Mouse (Mus musculus) MEL (cell line): Measurements from ENCODE around the gene Cd82. TPM values are rescaled to one million over a fixed set of nuclear protein-coding genes. Genes with fewer than 3 reads are reported as not detected.

Experiments used
- DNase-seq: peaks from one replicate; pipeline ENCODE4 v3.0.0; 2011; ENCODE audit warnings: low read depth, low spot score
- H3K27ac ChIP-seq: 2 replicates; pipeline ENCODE4 v1.5.1; 2012; ENCODE audit warnings: low read depth, mild to moderate bottlenecking, control low read depth, low read length, moderate library complexity; ENCODE audit not compliant: control insufficient read depth
- H3K27me3 ChIP-seq, 2 experiments: fragments of 150-350 bp in 1 of 2; sonication (generic) in 1 of 2; 2 replicates each; pipeline ENCODE4 v1.6.1; 2012; ENCODE audit warnings: low read length in 2 of 2, mild to moderate bottlenecking in 2 of 2, improper control_type of control experiment in 1 of 2, moderate library complexity in 1 of 2; ENCODE audit not compliant: insufficient read depth in 2 of 2, control insufficient read depth in 1 of 2
- H3K36me3 ChIP-seq, 2 experiments: 2 replicates each; pipeline ENCODE4 v1.6.1; 2012 to 2014; ENCODE audit warnings: low read length in 2 of 2, improper control_type of control experiment in 1 of 2, inconsistent platforms in 1 of 2, mild to moderate bottlenecking in 1 of 2; ENCODE audit not compliant: insufficient read depth in 2 of 2, control insufficient read depth in 1 of 2
- H3K4me1 ChIP-seq, 2 experiments: fragments of 150-350 bp in 1 of 2; sonication (generic) in 1 of 2; 2 replicates each; pipeline ENCODE4 v1.6.1; 2012; ENCODE audit warnings: low read length in 2 of 2, improper control_type of control experiment in 1 of 2, mild to moderate bottlenecking in 1 of 2; ENCODE audit not compliant: insufficient read depth in 2 of 2, control insufficient read depth in 1 of 2
- H3K4me3 ChIP-seq, 2 experiments: fragments of 150-350 bp in 1 of 2; sonication (generic) in 1 of 2; 2 replicates each; pipeline ENCODE4 v1.5.1; 2012; ENCODE audit warnings: low read depth in 2 of 2, low read length in 2 of 2, mild to moderate bottlenecking in 2 of 2, moderate library complexity in 2 of 2, control low read depth in 1 of 2, improper control_type of control experiment in 1 of 2; ENCODE audit not compliant: control insufficient read depth in 1 of 2, insufficient read depth in 1 of 2
- H3K79me2 ChIP-seq: 2 replicates; pipeline ENCODE4 v1.6.1; 2012; ENCODE audit warnings: mild to moderate bottlenecking, low read length, moderate library complexity; ENCODE audit not compliant: control insufficient read depth, poor library complexity, insufficient read depth
- H3K9ac ChIP-seq: 2 replicates; pipeline ENCODE4 v1.6.1; 2012; ENCODE audit warnings: low read depth, mild to moderate bottlenecking, control low read depth, low read length, moderate library complexity; ENCODE audit not compliant: control insufficient read depth, poor library complexity, severe bottlenecking
- H3K9me3 ChIP-seq: fragments of 150-350 bp; sonication (generic); replicated peaks from 2 replicates; pipeline ENCODE4 v1.6.1; 2012; ENCODE audit warnings: mild to moderate bottlenecking, low read length, improper control_type of control experiment, moderate library complexity; ENCODE audit not compliant: insufficient read depth
- BHLHE40 ChIP-seq: IDR thresholded peaks from 2 replicates; pipeline ENCODE4 v1.6.1; 2012; ENCODE audit warnings: low read depth, mild to moderate bottlenecking, inconsistent platforms, low read length, improper control_type of control experiment, borderline replicate concordance
- CHD1 ChIP-seq: IDR thresholded peaks from 2 replicates; pipeline ENCODE4 v1.6.1; 2012; ENCODE audit warnings: low read depth, mild to moderate bottlenecking, inconsistent platforms, low read length, improper control_type of control experiment
- CHD2 ChIP-seq: IDR thresholded peaks from 2 replicates; pipeline ENCODE4 v1.6.1; 2011; ENCODE audit warnings: low read length, improper control_type of control experiment
- CTCF ChIP-seq, 3 experiments: IDR thresholded peaks in 2 of 3; conservative IDR thresholded peaks in 1 of 3; 2 replicates each; pipeline ENCODE4 v1.5.1; 2011 to 2012; ENCODE audit warnings: low read length in 3 of 3, low read depth in 2 of 3, mild to moderate bottlenecking in 2 of 3, improper control_type of control experiment in 1 of 3, inconsistent platforms in 1 of 3, mixed read lengths in 1 of 3, moderate library complexity in 1 of 3; ENCODE audit not compliant: control insufficient read depth in 1 of 3, insufficient read depth in 1 of 3, poor library complexity in 1 of 3, severe bottlenecking in 1 of 3
- E2F4 ChIP-seq: IDR thresholded peaks from 2 replicates; pipeline ENCODE4 v1.6.1; 2011; ENCODE audit warnings: low read depth, low read length, improper control_type of control experiment, borderline replicate concordance
- ELF1 ChIP-seq: IDR thresholded peaks from 2 replicates; pipeline ENCODE4 v1.6.1; 2014; ENCODE audit warnings: low read depth, mild to moderate bottlenecking, inconsistent platforms, low read length, improper control_type of control experiment, moderate library complexity
- EP300 ChIP-seq, 2 experiments: IDR thresholded peaks; 2 replicates each; pipeline ENCODE4 v1.6.1; 2011; ENCODE audit warnings: improper control_type of control experiment in 2 of 2, low read length in 2 of 2, low read depth in 1 of 2, mild to moderate bottlenecking in 1 of 2
- ETS1 ChIP-seq: IDR thresholded peaks from 2 replicates; pipeline ENCODE4 v1.6.1; 2012; ENCODE audit warnings: low read depth, mild to moderate bottlenecking, inconsistent platforms, low read length, improper control_type of control experiment, moderate library complexity
- GATA1 ChIP-seq: IDR thresholded peaks from 2 replicates; pipeline ENCODE4 v1.6.1; 2011; ENCODE audit warnings: low read depth, low read length, improper control_type of control experiment
- KAT2A ChIP-seq: conservative IDR thresholded peaks from 2 replicates; pipeline ENCODE4 v1.6.1; 2012; ENCODE audit warnings: low read depth, low read length, improper control_type of control experiment, inconsistent platforms
- MAZ ChIP-seq: IDR thresholded peaks from 2 replicates; pipeline ENCODE4 v1.6.1; 2012; ENCODE audit warnings: low read depth, mild to moderate bottlenecking, inconsistent platforms, low read length, improper control_type of control experiment
- MEF2A ChIP-seq: IDR thresholded peaks from 2 replicates; pipeline ENCODE4 v1.6.1; 2014; ENCODE audit warnings: low read depth, mild to moderate bottlenecking, inconsistent platforms, low read length, improper control_type of control experiment; ENCODE audit not compliant: poor library complexity, insufficient replicate concordance, severe bottlenecking; ENCODE audit errors: extremely low read depth
- MXI1 ChIP-seq: IDR thresholded peaks from 2 replicates; pipeline ENCODE4 v1.6.1; 2011; ENCODE audit warnings: mild to moderate bottlenecking, low read depth, low read length, improper control_type of control experiment
- MYB ChIP-seq: IDR thresholded peaks from 2 replicates; pipeline ENCODE4 v1.6.1; 2011; ENCODE audit warnings: mild to moderate bottlenecking, low read depth, low read length, improper control_type of control experiment
- NELFE ChIP-seq: IDR thresholded peaks from 2 replicates; pipeline ENCODE4 v1.6.1; 2011; ENCODE audit warnings: low read depth, low read length, improper control_type of control experiment
- POLR2A ChIP-seq, 2 experiments: IDR thresholded peaks; 2 replicates each; pipeline ENCODE4 v1.6.1; 2011 to 2012; ENCODE audit warnings: low read length in 2 of 2, mild to moderate bottlenecking in 2 of 2, control low read depth in 1 of 2, improper control_type of control experiment in 1 of 2, low read depth in 1 of 2, moderate library complexity in 1 of 2; ENCODE audit not compliant: control insufficient read depth in 1 of 2, insufficient read depth in 1 of 2, poor library complexity in 1 of 2
- POLR2AphosphoS2 ChIP-seq: IDR thresholded peaks from 2 replicates; pipeline ENCODE4 v1.6.1; 2011; ENCODE audit warnings: low read length, improper control_type of control experiment
- RAD21 ChIP-seq: IDR thresholded peaks from 2 replicates; pipeline ENCODE4 v1.6.1; 2011; ENCODE audit warnings: mild to moderate bottlenecking, low read depth, low read length, improper control_type of control experiment
- RCOR1 ChIP-seq: IDR thresholded peaks from 2 replicates; pipeline ENCODE4 v1.6.1; 2012; ENCODE audit warnings: low read depth, mild to moderate bottlenecking, inconsistent platforms, low read length, improper control_type of control experiment
- SIN3A ChIP-seq: IDR thresholded peaks from 2 replicates; pipeline ENCODE4 v1.6.1; 2012; ENCODE audit warnings: low read length, improper control_type of control experiment, inconsistent platforms
- SMC3 ChIP-seq: IDR thresholded peaks from 2 replicates; pipeline ENCODE4 v1.6.1; 2011; ENCODE audit warnings: low read depth, low read length, improper control_type of control experiment
- TAL1 ChIP-seq: IDR thresholded peaks from 2 replicates; pipeline ENCODE4 v1.6.1; 2012; ENCODE audit warnings: mild to moderate bottlenecking, inconsistent platforms, low read length, moderate library complexity, mixed read lengths
- USF2 ChIP-seq, 2 experiments: IDR thresholded peaks; 2 replicates each; pipeline ENCODE4 v1.6.1; 2011 to 2012; ENCODE audit warnings: improper control_type of control experiment in 2 of 2, low read length in 2 of 2, borderline replicate concordance in 1 of 2, inconsistent platforms in 1 of 2, low read depth in 1 of 2, mild to moderate bottlenecking in 1 of 2; ENCODE audit not compliant: insufficient read depth in 1 of 2
- ZC3H11A ChIP-seq: IDR thresholded peaks from 2 replicates; pipeline ENCODE4 v1.6.1; 2012; ENCODE audit warnings: low read depth, mild to moderate bottlenecking, inconsistent platforms, low read length, improper control_type of control experiment
- ZKSCAN1 ChIP-seq: IDR thresholded peaks from 2 replicates; pipeline ENCODE4 v1.6.1; 2012; ENCODE audit warnings: low read depth, mild to moderate bottlenecking, inconsistent platforms, low read length, improper control_type of control experiment, moderate library complexity
- ZMIZ1 ChIP-seq: IDR thresholded peaks from 2 replicates; pipeline ENCODE4 v1.6.1; 2012; ENCODE audit warnings: low read depth, mild to moderate bottlenecking, inconsistent platforms, low read length, improper control_type of control experiment, moderate library complexity
- polyA plus RNA-seq, 2 experiments: library from polyadenylated mRNA; stranded (reverse) in 1 of 2; unstranded in 1 of 2; fragments of >175 nt in 1 of 2; fragments of >200 nt in 1 of 2; gene quantifications; 2 replicates each; pipeline versions ENCODE4 v1.2.1 to v1.2.4; 2012; ENCODE audit warnings: low replicate concordance in 2 of 2, low read depth in 1 of 2; ENCODE audit not compliant: insufficient read length in 2 of 2, insufficient read depth in 1 of 2, missing spikeins in 1 of 2
- total RNA-seq: library from RNA; depleted of rRNA; stranded (reverse); fragments of 300-350 nt; gene quantifications from 2 replicates; pipeline ENCODE4 v1.2.3, GENCODE M21; 2012

The Cd82 gene
- total and polyA plus RNA-seq, 3 experiments = 37.6 to 59.7 TPM; not detected in 1

GRCm38 (mm10) chr2:93377797-93378196 is 85.1 kb downstream of the Cd82 start:
- Histone ChIP-seq H3K36me3 (no peaks in the 10 kb centered on the region), H3K27ac (no peak overlapping the region), H3K9me3 (no peaks in the 10 kb centered on the region), H3K9ac (no peak overlapping the region), H3K27me3 (peaks cover 5 to 6% of the 10 kb centered on the region in 2 experiments), H3K4me3 (no peak overlapping the region), H3K4me1 (no peaks in the 10 kb centered on the region), H3K79me2 (no peaks in the 10 kb centered on the region)
- no peak for TF ChIP-seq POLR2AphosphoS2
- no peak for TF ChIP-seq TAL1
- no peak for TF ChIP-seq POLR2A (IDR thresholded peaks at IDR 0.05; ENCODE audit: control insufficient read depth in 1 of 2, insufficient read depth in 1 of 2, low read depth in 1 of 2, low read length in 2 of 2, poor library complexity in 1 of 2)
- no peak for DNase-seq

DNA sequence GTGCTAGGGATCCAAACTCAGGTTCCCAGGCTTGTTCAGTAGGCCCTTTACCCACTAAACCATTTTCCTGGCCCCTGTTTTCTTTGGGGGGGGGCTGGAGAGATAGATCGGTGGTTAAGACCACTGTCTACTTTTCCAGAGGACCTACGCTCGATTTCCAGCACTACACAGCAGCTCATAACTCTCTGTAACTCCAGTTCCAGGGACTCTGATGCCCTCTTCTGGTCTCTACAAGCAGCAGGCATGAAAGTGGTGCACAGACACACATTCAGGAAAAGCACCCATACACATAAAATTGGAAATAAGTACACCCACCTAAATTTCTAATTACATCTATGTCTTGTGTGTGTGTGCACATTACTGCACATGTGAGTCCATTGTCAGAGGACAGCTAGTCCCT is 85.8 kb downstream of the Cd82 start:
- Histone ChIP-seq H3K36me3 (no peaks in the 10 kb centered on the region), H3K9me3 (no peaks in the 10 kb centered on the region), H3K79me2 (no peaks in the 10 kb centered on the region), H3K4me3 (no peak overlapping the region), H3K27ac (no peak overlapping the region), H3K27me3 (peaks cover 5 to 6% of the 10 kb centered on the region in 2 experiments), H3K9ac (no peak overlapping the region), H3K4me1 (no peaks in the 10 kb centered on the region)
- peak; percentile 6 for DNase-seq
- TF ChIP-seq RCOR1 (no peak), KAT2A (no peak), ETS1 (no peak), CTCF (IDR thresholded peaks at IDR 0.05 in 2 of 3, conservative IDR thresholded peaks at IDR 0.05 in 1 of 3; ENCODE audit: control insufficient read depth in 1 of 3, insufficient read depth in 1 of 3, low read depth in 2 of 3, low read length in 3 of 3, poor library complexity in 1 of 3, severe bottlenecking in 1 of 3) (peak; percentile 26 to 39 (median 28); a peak in 5 of 6 replicates), ELF1 (no peak), BHLHE40 (no peak), NELFE (no peak), MYB (no peak), RAD21 (peak; percentile 50), ZC3H11A (peak; percentile 59; the same call in 1 of the 2 replicates), SMC3 (peak; percentile 41)

DNA sequence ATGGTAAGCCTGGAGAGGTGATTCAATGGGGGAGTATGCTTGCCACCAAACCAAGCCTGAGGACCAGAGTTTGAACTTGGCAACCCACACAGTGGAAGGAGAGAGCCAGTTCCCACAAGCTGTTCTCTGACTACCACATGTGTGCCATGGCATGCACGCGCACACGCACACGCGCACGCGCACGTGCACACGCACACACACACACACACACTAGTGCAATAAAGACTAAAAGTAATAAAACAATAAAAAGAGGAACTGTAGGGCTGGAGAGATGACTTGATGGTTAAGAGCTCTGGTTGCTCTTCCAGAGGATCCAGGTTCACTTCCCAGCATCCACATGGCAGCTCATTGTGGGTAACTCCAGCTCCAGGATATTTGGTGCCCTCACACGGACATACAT is 90.1 kb downstream of the Cd82 start:
- no peak overlapping the region for H3K27ac ChIP-seq
- H3K79me2 ChIP-seq = no peaks in the 10 kb centered on the region
- peaks cover 9 to 10% of the 10 kb centered on the region in 2 experiments for H3K27me3 ChIP-seq
- no peak overlapping the region for H3K4me3 ChIP-seq
- H3K36me3 ChIP-seq = no peaks in the 10 kb centered on the region
- no peak overlapping the region for H3K9ac ChIP-seq
- TF ChIP-seq MAZ (no peak), MXI1 (no peak), SIN3A (no peak), GATA1 (no peak), KAT2A (no peak), CHD2 (no peak), CTCF (IDR thresholded peaks at IDR 0.05 in 2 of 3, conservative IDR thresholded peaks at IDR 0.05 in 1 of 3; ENCODE audit: control insufficient read depth in 1 of 3, insufficient read depth in 1 of 3, low read depth in 2 of 3, low read length in 3 of 3, poor library complexity in 1 of 3, severe bottlenecking in 1 of 3) (no peak), ZMIZ1 (no peak), ZKSCAN1 (no peak), NELFE (no peak), POLR2AphosphoS2 (no peak), SMC3 (no peak), RAD21 (no peak), MEF2A (no peak), USF2 (IDR thresholded peaks at IDR 0.05; ENCODE audit: borderline replicate concordance in 1 of 2, insufficient read depth in 1 of 2, low read depth in 1 of 2, low read length in 2 of 2) (no peak), ELF1 (no peak), CHD1 (no peak), E2F4 (no peak), EP300 (IDR thresholded peaks at IDR 0.05; ENCODE audit: low read depth in 1 of 2, low read length in 2 of 2) (no peak)
- TF ChIP-seq, all 39 proteins: peak for 0
- Histone ChIP-seq H3K4me1 (no peaks in the 10 kb centered on the region), H3K9me3 (no peaks in the 10 kb centered on the region)
- no peak for DNase-seq
